Mouse (Mus musculus) midbrain, embryonic 10.5 days (tissue): ENCODE measurements around the gene Ier5. TPM values are rescaled to one million over a fixed set of nuclear protein-coding genes. Genes with fewer than 3 reads are reported as not detected.

Experiments used
- DNase-seq: peaks from one replicate; pipeline ENCODE4 v3.0.0-alpha.2; 2017; ENCODE audit warnings: low spot score
- H3K27ac ChIP-seq: fragments of 300-500 bp; sonication (generic); replicated peaks from 2 replicates; pipeline ENCODE4 v1.5.1; 2016; ENCODE audit warnings: mild to moderate bottlenecking
- H3K27me3 ChIP-seq: fragments of 300-500 bp; sonication (generic); 2 replicates; pipeline ENCODE4 v1.6.1; 2016; ENCODE audit warnings: low read depth, mild to moderate bottlenecking; ENCODE audit not compliant: poor library complexity, severe bottlenecking
- H3K36me3 ChIP-seq: fragments of 300-500 bp; sonication (generic); 2 replicates; pipeline ENCODE4 v1.6.1; 2016; ENCODE audit warnings: mild to moderate bottlenecking, moderate library complexity
- H3K4me1 ChIP-seq: fragments of 300-500 bp; sonication (generic); 2 replicates; pipeline ENCODE4 v1.6.1; 2016
- H3K4me3 ChIP-seq: fragments of 300-500 bp; sonication (generic); 2 replicates; pipeline ENCODE4 v1.5.1; 2016; ENCODE audit warnings: mild to moderate bottlenecking, moderate library complexity
- H3K9me3 ChIP-seq: fragments of 300-500 bp; sonication (generic); replicated peaks from 2 replicates; pipeline ENCODE4 v1.6.1; 2016; ENCODE audit warnings: mild to moderate bottlenecking
- WGBS: fragments of 180-500 bp; shearing (Covaris S2); methylation state at CpG from one replicate; pipeline ENCODE4 v1.1.7; 2016; 5-methylcytosine and 5-hydroxymethylcytosine counted together
- polyA plus RNA-seq: library from polyadenylated mRNA; unstranded; fragments of >200 nt; fragmentation: Nextera tagmentation; extraction: Ambion mirVana; gene quantifications from 2 replicates; pipeline ENCODE4 v1.2.1, GENCODE M21; 2016

The Ier5 gene
- polyA plus RNA-seq, 1 experiment from 2014 or later = 4.0 TPM

- DNase-seq = no peak
- H3K27me3 ChIP-seq = peaks cover 15% of the 10 kb centered on the region
- H3K9me3 ChIP-seq = no peaks in the 10 kb centered on the region
- H3K4me1 ChIP-seq = peaks cover 47% of the 10 kb centered on the region
- peak overlapping the region; percentile 88 for H3K4me3 ChIP-seq
- H3K27ac ChIP-seq = peak overlapping the region; percentile 98; the same call in 1 of the 2 replicates
- H3K36me3 ChIP-seq = peaks cover 9% of the 10 kb centered on the region
- whole genome bisulfite sequencing = 37% methylated on average over 6 of the region's 6 CpGs
Observed at GRCm38 (mm10) chr1:155097354-155097753, 2.1 kb downstream of the Ier5 start.

DNA sequence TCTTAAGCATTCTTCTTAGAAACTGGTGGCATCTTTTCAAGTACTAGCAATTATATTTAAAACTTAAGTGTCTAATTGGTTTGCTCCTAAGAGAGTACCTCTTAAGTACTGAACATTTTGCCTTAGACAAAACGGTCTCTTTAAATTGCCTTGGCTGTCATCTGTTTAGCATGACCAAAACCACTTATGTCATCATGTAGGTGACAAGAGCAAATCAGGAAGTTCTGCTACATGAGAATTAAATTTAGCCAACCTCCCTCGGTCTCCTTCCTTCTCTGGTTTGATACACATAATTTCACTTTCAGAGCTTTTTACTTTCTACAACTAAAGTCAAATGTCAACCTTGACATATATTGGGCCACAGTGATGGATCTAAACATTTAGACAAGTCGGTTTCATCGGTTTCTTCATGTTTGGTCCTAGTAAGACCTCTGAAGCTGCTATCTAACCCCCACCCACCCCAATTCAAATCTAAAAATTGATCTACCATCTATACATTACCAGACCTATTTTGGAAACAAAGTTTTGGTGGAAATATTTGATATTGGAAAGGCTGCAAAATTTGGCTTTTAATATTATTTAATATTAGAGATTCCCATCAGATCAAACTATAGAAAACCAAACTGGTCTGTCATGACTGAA, 2.7 kb downstream of the Ier5 start:
- WGBS = 88% methylated on average over 4 of the region's 4 CpGs
- Histone ChIP-seq H3K27ac (no peak overlapping the region), H3K9me3 (no peaks in the 10 kb centered on the region), H3K27me3 (peaks cover 15% of the 10 kb centered on the region), H3K4me1 (peaks cover 54% of the 10 kb centered on the region), H3K4me3 (peak overlapping the region; percentile 88), H3K36me3 (peaks cover 9% of the 10 kb centered on the region)
- no peak for DNase-seq

DNA sequence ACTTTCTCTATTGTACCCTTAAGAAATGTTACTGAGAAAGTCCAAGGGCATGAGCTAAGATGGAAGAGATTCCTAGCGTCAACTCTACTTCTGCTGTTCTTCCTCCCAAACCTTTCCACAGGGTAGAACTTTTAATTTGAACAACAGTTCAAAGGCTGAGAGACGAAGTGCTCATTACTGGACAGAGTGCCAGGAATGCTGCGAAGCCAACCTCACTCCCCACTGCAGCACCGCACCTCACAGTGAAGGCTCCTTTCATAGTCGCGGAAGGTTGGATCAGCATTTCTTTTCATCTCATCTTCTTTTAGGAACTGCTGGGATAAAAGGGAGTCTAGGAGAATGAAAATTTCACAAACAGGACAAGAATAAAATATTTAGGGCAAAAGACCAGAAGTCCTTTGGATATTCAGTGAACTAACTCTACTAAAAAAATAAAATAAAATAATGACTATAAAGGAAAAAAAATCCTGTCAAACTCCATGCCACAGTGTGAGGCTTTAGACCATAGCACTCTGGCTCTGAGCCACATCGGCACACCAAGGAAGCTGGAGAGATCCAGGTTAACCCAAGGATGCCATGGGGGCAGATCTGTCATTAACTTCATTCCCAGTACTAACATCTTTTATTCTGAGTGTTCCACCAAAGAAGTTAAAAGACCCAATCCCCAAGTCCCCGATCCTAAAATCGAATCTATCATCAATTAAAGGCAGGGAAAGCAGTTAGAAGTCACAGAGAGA, 5.3 kb downstream of the Ier5 start:
- 52% methylated on average over 9 of the region's 9 CpGs for WGBS
- Histone ChIP-seq H3K36me3 (peaks cover 9% of the 10 kb centered on the region), H3K4me1 (peaks cover 59% of the 10 kb centered on the region), H3K27ac (no peak overlapping the region), H3K4me3 (no peak overlapping the region), H3K27me3 (peaks cover 32% of the 10 kb centered on the region), H3K9me3 (no peaks in the 10 kb centered on the region)
- no peak for DNase-seq

GRCm38 (mm10) chr1:155093145-155093791, 6.2 kb downstream of the Ier5 start:
- no peak for DNase-seq
- H3K9me3 ChIP-seq = no peaks in the 10 kb centered on the region
- H3K4me1 ChIP-seq = peaks cover 60% of the 10 kb centered on the region
- peaks cover 40% of the 10 kb centered on the region for H3K27me3 ChIP-seq
- H3K27ac ChIP-seq = no peak overlapping the region; the same call in 1 of the 2 replicates
- no peak overlapping the region for H3K4me3 ChIP-seq
- WGBS = 33% methylated on average over 4 of the region's 4 CpGs
- H3K36me3 ChIP-seq = peaks cover 9% of the 10 kb centered on the region

- H3K4me1 ChIP-seq = peaks cover 55% of the 10 kb centered on the region
- 24% methylated on average over 14 of the region's 14 CpGs for WGBS
- peaks cover 51% of the 10 kb centered on the region for H3K27me3 ChIP-seq
- no peak overlapping the region for H3K4me3 ChIP-seq
- H3K27ac ChIP-seq = peak overlapping the region; percentile 56
- no peaks in the 10 kb centered on the region for H3K9me3 ChIP-seq
- no peak for DNase-seq
- H3K36me3 ChIP-seq = peaks cover 9% of the 10 kb centered on the region
Observed at GRCm38 (mm10) chr1:155091842-155092800, 7.3 kb downstream of the Ier5 start.

GRCm38 (mm10) chr1:155091374-155091841, 8.0 kb downstream of the Ier5 start:
- Histone ChIP-seq H3K27me3 (peaks cover 58% of the 10 kb centered on the region), H3K36me3 (peaks cover 9% of the 10 kb centered on the region), H3K4me1 (peaks cover 55% of the 10 kb centered on the region), H3K4me3 (no peak overlapping the region), H3K9me3 (no peaks in the 10 kb centered on the region), H3K27ac (0 out of 2 replicates have a peak overlapping the region, but pooled peaks have one; percentile 57)
- WGBS = 84% methylated on average over 7 of the region's 7 CpGs
- DNase-seq = no peak

DNA sequence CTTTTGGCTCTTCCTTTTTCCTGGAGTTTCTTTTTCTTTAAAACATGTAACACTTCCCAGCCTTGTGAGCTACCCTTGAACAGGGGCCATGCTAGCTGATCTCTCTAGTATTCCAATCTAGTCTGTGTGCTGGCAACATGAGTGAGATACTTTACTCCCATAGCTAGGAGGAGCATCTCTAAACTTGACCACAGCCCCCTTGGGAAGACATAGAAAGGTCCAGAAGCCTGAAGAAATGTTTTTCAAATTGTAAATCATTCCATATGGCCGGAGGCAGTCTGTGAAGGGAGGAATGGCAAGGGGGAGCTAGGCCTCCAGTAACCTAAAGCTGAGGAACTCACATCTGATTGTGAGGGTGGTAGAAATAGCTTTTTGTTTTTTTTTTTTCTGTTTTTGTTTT, 8.7 kb downstream of the Ier5 start:
- DNase-seq = no peak
- no peak overlapping the region for H3K4me3 ChIP-seq
- no peaks in the 10 kb centered on the region for H3K9me3 ChIP-seq
- peaks cover 9% of the 10 kb centered on the region for H3K36me3 ChIP-seq
- H3K27me3 ChIP-seq = peaks cover 65% of the 10 kb centered on the region
- peaks cover 56% of the 10 kb centered on the region for H3K4me1 ChIP-seq
- no peak overlapping the region for H3K27ac ChIP-seq
- WGBS = 80% methylated on average over 1 of the region's 1 CpGs

GRCm38 (mm10) chr1:155090327-155090726, 9.1 kb downstream of the Ier5 start:
- Histone ChIP-seq H3K4me1 (peaks cover 60% of the 10 kb centered on the region), H3K36me3 (peaks cover 6% of the 10 kb centered on the region; the same call in 1 of the 2 replicates), H3K4me3 (no peak overlapping the region), H3K9me3 (no peaks in the 10 kb centered on the region), H3K27me3 (peaks cover 69% of the 10 kb centered on the region), H3K27ac (no peak overlapping the region)
- 95% methylated on average over 7 of the region's 7 CpGs for WGBS
- no peak for DNase-seq

DNA sequence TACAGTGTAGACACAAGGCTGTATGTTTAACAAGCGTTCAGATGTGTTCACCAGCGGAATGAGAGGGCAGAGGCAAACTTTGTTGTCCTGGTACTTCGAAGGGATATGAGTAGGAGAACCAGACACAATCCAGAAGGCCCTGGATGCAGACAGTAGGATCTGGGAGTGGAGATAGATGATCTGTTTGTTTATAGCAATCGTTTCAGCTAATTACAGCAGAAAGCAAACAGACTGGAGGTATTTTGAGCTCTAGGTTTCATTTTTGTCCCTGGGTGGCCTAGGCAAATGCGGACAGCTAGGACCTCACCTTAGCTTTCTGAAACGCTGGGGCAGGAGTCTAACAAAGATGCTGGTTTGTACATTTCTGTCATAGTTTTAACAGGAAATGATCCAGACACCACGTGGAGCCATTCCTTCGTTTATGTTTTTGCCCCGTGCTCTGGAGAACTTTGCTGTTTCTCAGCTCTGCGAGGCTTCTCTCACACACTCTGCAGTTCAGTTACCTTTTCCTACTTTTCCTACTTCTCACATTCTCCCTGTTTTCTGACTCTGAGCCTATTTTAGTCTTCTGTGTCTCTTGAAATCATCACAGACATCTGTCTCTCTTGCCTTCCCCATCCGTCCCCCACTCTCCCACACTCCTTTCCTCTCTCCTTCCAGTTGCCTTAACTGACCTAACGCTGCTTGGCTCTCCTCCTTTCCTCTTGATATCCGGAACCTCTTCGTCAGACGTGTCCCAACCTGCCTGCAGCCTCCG, 10.4 kb downstream of the Ier5 start:
- Histone ChIP-seq H3K4me1 (peaks cover 72% of the 10 kb centered on the region), H3K36me3 (no peaks in the 10 kb centered on the region), H3K27ac (no peak overlapping the region; the same call in 1 of the 2 replicates), H3K4me3 (no peak overlapping the region), H3K9me3 (no peaks in the 10 kb centered on the region), H3K27me3 (peaks cover 72% of the 10 kb centered on the region)
- no peak for DNase-seq
- WGBS = 73% methylated on average over 16 of the region's 16 CpGs

DNA sequence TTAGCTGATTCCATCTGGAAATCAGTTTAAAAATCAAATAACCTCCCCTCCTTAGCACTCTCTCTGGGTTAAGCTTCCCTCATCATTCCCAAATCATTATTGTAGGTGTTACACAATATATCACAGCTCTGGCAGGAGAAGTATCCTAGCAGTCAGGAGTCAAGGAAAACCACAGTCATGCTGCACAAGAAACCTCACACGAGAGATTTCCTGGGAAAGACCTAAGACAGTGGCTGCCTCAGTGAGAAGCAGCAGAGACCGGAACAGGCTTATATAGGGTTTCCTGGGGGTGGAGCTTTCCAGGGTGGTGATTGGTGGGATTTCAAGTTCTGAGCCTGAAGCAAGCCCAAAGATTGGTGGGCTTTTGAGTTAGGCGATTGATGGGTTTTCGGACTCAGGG, 11.4 kb downstream of the Ier5 start:
- 94% methylated on average over 4 of the region's 4 CpGs for whole genome bisulfite sequencing
- H3K4me3 ChIP-seq = no peak overlapping the region
- peaks cover 66% of the 10 kb centered on the region for H3K27me3 ChIP-seq
- no peaks in the 10 kb centered on the region for H3K9me3 ChIP-seq
- DNase-seq = no peak
- no peak overlapping the region for H3K27ac ChIP-seq
- peaks cover 72% of the 10 kb centered on the region for H3K4me1 ChIP-seq
- H3K36me3 ChIP-seq = no peaks in the 10 kb centered on the region

- H3K36me3 ChIP-seq = no peaks in the 10 kb centered on the region
- no peak overlapping the region for H3K4me3 ChIP-seq
- DNase-seq = no peak
- H3K27ac ChIP-seq = peak overlapping the region; percentile 93
- peaks cover 62% of the 10 kb centered on the region for H3K27me3 ChIP-seq
- no peaks in the 10 kb centered on the region for H3K9me3 ChIP-seq
- 4% methylated on average over 4 of the region's 4 CpGs for WGBS
- peaks cover 72% of the 10 kb centered on the region for H3K4me1 ChIP-seq
Observed at GRCm38 (mm10) chr1:155086893-155087292, 12.5 kb downstream of the Ier5 start.
